Mouse (Mus musculus): ENCODE results near the gene H2-Q1.
"Not testable (repeated sequence)": the region's sequence is repeated elsewhere in the genome, so short reads cannot be mapped to it uniquely, and the experiment has no call there.

DNA sequence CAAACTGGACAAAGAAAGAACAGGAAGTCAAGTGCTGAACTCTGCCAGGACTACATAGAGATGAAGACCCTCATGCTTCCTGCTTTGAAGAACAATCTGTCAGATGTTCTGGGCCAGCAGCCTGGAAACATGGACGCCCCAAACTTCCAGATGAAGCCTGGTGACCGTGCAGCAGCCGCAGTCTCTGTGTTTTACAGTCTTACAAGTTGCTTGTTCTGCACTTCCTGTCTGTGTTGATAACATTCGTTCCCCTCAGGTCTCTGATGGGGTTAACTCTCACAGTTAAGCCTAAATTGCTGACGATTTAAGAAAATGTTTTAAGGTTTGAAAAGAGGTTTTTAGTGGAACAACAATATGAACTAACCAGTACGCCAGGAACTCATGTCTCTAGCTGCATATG, 11.3 kb downstream of the H2-Q1 start:
- not testable (repeated sequence) for TF ChIP-seq CTCF (IDR thresholded peaks at IDR 0.05; ENCODE audit: control insufficient read depth, insufficient read depth, insufficient read length); MYOG (IDR thresholded peaks at IDR 0.05; ENCODE audit: control insufficient read depth, extremely low read depth, insufficient read length); MAX (IDR thresholded peaks at IDR 0.05); MYOD1 (IDR thresholded peaks at IDR 0.05; ENCODE audit: control insufficient read depth, insufficient read length, low read depth); USF1 (IDR thresholded peaks at IDR 0.05; ENCODE audit: low read depth); CEBPB (IDR thresholded peaks at IDR 0.05; ENCODE audit: low read depth)

Data from C2C12 (cell line).